Mouse (Mus musculus): ENCODE results near the gene Drc3. TPM values are rescaled to one million over a fixed set of nuclear protein-coding genes. Genes with fewer than 3 reads are reported as not detected.
A peak's percentile ranks its signal among the peaks of the same experiment; 100 is the strongest.

Gene Drc3
- polyA plus RNA-seq, 1 experiment, result 70.2 TPM

DNA sequence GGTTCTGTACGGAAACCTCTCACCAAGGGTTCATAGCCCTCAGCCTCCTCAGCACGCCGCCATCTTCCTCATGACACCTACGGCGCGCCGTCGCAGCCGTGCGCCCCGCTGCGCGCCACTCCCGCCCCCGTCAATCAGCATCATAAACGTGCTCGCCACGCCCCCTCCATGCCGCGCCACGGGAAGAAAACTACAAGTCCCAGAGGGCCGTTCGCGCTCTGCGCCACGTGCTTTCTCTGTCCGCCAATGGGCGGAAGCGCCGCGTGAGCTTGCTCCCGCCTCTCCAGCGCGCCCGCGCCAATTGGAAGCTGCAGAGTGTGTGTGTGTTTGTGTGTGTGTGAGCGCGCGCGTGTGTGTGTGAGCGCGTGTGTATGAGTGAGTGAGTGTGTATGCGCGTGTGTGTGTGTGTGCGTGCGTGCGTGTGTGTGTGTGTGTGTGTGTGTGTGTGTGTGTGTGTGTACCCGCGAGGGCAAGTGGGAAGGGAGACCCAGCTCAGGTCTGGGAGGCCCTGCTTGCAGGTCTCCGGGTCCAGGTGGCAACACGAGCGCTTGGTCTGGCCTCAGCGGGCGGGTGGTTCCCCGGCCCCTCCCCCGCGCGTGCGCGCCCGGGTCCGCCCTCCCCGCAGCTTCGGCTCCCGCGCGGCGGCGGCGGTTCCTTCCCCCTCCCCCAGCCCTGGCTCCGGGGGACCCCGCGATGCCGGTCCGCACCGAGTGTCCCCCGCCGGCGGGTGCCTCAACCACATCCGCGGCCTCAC lies 64.0 kb downstream of the Drc3 start, which contains the start of gene Gid4:
Gid4 (plus strand) TSS at position 183 of the 754 bp plus-strand sequence.
- Histone ChIP-seq H3K4me1 (ENCODE audit: control insufficient read depth, insufficient read depth, low read length) (peaks cover 6% of the 10 kb centered on the region), H3K27me3 (ENCODE audit: control insufficient read depth, insufficient read depth, low read length) (no peaks in the 10 kb centered on the region), H3K27ac (ENCODE audit: control insufficient read depth, insufficient read depth, low read depth, low read length) (peak within 1 kb of the TSS; percentile 96), H3K36me3 (ENCODE audit: control insufficient read depth, insufficient read depth, low read length) (no peaks in the 10 kb centered on the region), H3K4me3 (ENCODE audit: control insufficient read depth, low read depth, low read length) (peak within 1 kb of the TSS; percentile 97)
- TF ChIP-seq POLR2A (IDR thresholded peaks at IDR 0.05; ENCODE audit: control insufficient read depth, low read depth, low read length) (peak; percentile 96), CTCF (IDR thresholded peaks at IDR 0.05; ENCODE audit: control insufficient read depth, insufficient read depth, insufficient replicate concordance, low read depth, low read length) (no peak)

GRCm38 (mm10) chr11:60417717-60418472 lies 64.8 kb downstream of the Drc3 start, which contains the start of gene Atpaf2:
Gene Atpaf2 (minus strand): TSS chr11:60418457.
- no peaks in the 10 kb centered on the region for H3K36me3 ChIP-seq (ENCODE audit: control insufficient read depth, insufficient read depth, low read length)
- H3K4me1 ChIP-seq (ENCODE audit: control insufficient read depth, insufficient read depth, low read length), result peaks cover 6% of the 10 kb centered on the region
- no peak for TF ChIP-seq CTCF (IDR thresholded peaks at IDR 0.05; ENCODE audit: control insufficient read depth, insufficient read depth, insufficient replicate concordance, low read depth, low read length)
- TF ChIP-seq POLR2A (IDR thresholded peaks at IDR 0.05; ENCODE audit: control insufficient read depth, low read depth, low read length), result 0 out of 2 replicates have a peak, but pooled peaks have one; percentile 7

GRCm38 (mm10) chr11:60418473-60418803 lies 65.3 kb downstream of the Drc3 start:
- TF ChIP-seq CTCF (IDR thresholded peaks at IDR 0.05; ENCODE audit: control insufficient read depth, insufficient read depth, insufficient replicate concordance, low read depth, low read length) (no peak), POLR2A (IDR thresholded peaks at IDR 0.05; ENCODE audit: control insufficient read depth, low read depth, low read length) (0 out of 2 replicates have a peak, but pooled peaks have one; percentile 20)
- no peaks in the 10 kb centered on the region for H3K27me3 ChIP-seq (ENCODE audit: control insufficient read depth, insufficient read depth, low read length)
- peak overlapping the region; percentile 96 for H3K27ac ChIP-seq (ENCODE audit: control insufficient read depth, insufficient read depth, low read depth, low read length)

More at GRCm38 (mm10) chr11:60417717-60418472, 64.8 kb downstream of the Drc3 start, which contains the start of gene Atpaf2:
- Histone ChIP-seq H3K27me3 (ENCODE audit: control insufficient read depth, insufficient read depth, low read length) (no peaks in the 10 kb centered on the region), H3K4me3 (ENCODE audit: control insufficient read depth, low read depth, low read length) (peak within 1 kb of the TSS; percentile 97), H3K27ac (ENCODE audit: control insufficient read depth, insufficient read depth, low read depth, low read length) (peak within 1 kb of the TSS; percentile 96)

DNA sequence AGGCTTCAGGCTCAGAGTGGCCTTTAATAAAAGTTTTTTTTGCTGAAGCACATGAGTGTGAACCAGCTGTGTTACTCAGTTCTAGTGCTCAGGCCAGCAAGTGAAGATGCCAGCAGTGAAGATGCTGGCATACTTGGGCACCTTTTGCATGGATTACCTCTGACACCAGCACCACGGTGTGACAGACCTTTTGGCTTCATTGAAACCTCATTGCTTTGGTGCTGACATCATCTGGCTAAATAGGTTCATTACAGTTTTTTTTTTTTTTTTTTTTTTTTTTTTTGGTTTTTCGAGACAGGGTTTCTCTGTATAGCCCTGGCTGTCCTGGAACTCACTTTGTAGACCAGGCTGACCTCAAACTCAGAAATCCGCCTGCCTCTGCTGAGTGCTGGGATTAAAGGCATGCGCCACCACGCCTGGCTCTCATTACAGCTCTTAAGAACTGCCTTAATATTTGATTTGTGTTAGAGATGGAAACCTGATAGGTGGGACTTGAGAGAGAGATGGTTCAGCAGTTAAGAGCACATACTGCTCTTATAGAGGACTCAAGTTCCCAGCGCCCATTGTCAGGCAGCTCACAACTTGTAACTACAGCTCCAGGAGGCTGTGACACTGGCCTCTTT lies 69.0 kb downstream of the Drc3 start:
- no peak for TF ChIP-seq POLR2A (IDR thresholded peaks at IDR 0.05; ENCODE audit: control insufficient read depth, low read depth, low read length)
- TF ChIP-seq CTCF (IDR thresholded peaks at IDR 0.05; ENCODE audit: control insufficient read depth, insufficient read depth, insufficient replicate concordance, low read depth, low read length), result no peak
- Histone ChIP-seq H3K4me3 (ENCODE audit: control insufficient read depth, low read depth, low read length) (no peak overlapping the region), H3K27ac (ENCODE audit: control insufficient read depth, insufficient read depth, low read depth, low read length) (no peak overlapping the region), H3K27me3 (ENCODE audit: control insufficient read depth, insufficient read depth, low read length) (no peaks in the 10 kb centered on the region), H3K36me3 (ENCODE audit: control insufficient read depth, insufficient read depth, low read length) (no peaks in the 10 kb centered on the region; the same call in 1 of the 2 replicates), H3K4me1 (ENCODE audit: control insufficient read depth, insufficient read depth, low read length) (peaks cover 6% of the 10 kb centered on the region)

More at GRCm38 (mm10) chr11:60418473-60418803, 65.3 kb downstream of the Drc3 start:
- H3K36me3 ChIP-seq (ENCODE audit: control insufficient read depth, insufficient read depth, low read length), result no peaks in the 10 kb centered on the region
- peak overlapping the region; percentile 97 for H3K4me3 ChIP-seq (ENCODE audit: control insufficient read depth, low read depth, low read length)
- H3K4me1 ChIP-seq (ENCODE audit: control insufficient read depth, insufficient read depth, low read length), result peaks cover 6% of the 10 kb centered on the region

DNA sequence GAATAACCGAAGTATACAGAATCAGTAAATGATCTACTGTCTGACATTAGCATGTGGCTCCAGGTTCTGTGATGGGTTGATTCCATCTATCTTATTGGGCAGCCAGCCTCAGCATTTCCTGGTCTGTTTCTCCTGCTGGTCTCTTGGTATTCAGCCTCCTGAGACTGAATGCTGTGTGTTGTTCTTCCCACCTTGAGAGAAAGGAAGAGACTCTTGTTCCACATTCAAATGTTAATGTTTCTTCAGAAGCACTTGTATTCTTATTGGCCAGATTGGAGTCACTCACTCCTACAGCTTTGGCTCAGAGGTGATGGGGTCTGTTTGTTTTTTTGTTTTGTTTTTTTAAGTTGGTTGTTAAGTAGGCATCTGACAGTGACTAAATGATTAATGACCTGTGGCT lies 69.9 kb downstream of the Drc3 start:
- H3K4me3 ChIP-seq (ENCODE audit: control insufficient read depth, low read depth, low read length), result no peak overlapping the region
- H3K27me3 ChIP-seq (ENCODE audit: control insufficient read depth, insufficient read depth, low read length), result no peaks in the 10 kb centered on the region
- no peak overlapping the region for H3K27ac ChIP-seq (ENCODE audit: control insufficient read depth, insufficient read depth, low read depth, low read length)
- TF ChIP-seq CTCF (IDR thresholded peaks at IDR 0.05; ENCODE audit: control insufficient read depth, insufficient read depth, insufficient replicate concordance, low read depth, low read length) (no peak), POLR2A (IDR thresholded peaks at IDR 0.05; ENCODE audit: control insufficient read depth, low read depth, low read length) (no peak)
- H3K36me3 ChIP-seq (ENCODE audit: control insufficient read depth, insufficient read depth, low read length), result no peaks in the 10 kb centered on the region; the same call in 1 of the 2 replicates
- H3K4me1 ChIP-seq (ENCODE audit: control insufficient read depth, insufficient read depth, low read length), result peaks cover 6% of the 10 kb centered on the region

DNA sequence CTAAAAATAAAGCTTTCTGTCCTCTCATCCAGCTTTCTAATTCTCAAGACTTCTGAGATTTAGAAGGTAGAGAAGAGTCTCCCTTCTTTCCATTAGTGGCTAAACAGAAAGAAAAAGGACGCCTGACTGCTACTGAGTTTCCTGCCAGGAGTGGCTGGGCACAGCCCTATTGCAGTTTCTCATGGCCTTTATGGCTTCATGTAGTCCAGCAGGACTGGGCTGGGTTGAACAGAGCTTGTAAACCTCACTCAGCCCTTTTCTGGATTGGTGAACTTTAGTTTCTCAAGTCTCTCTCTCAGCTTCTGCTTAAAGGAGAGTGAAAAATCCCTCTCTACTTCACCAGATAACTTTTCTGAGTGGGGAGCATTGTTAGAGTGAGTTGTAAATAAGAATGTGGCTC lies 73.3 kb downstream of the Drc3 start:
- H3K27me3 ChIP-seq (ENCODE audit: control insufficient read depth, insufficient read depth, low read length), result no peaks in the 10 kb centered on the region
- H3K36me3 ChIP-seq (ENCODE audit: control insufficient read depth, insufficient read depth, low read length), result no peaks in the 10 kb centered on the region; the same call in 1 of the 2 replicates
- no peaks in the 10 kb centered on the region for H3K4me1 ChIP-seq (ENCODE audit: control insufficient read depth, insufficient read depth, low read length)
- TF ChIP-seq CTCF (IDR thresholded peaks at IDR 0.05; ENCODE audit: control insufficient read depth, insufficient read depth, insufficient replicate concordance, low read depth, low read length), result no peak
- TF ChIP-seq POLR2A (IDR thresholded peaks at IDR 0.05; ENCODE audit: control insufficient read depth, low read depth, low read length), result no peak
- no peak overlapping the region for H3K27ac ChIP-seq (ENCODE audit: control insufficient read depth, insufficient read depth, low read depth, low read length)
- no peak overlapping the region for H3K4me3 ChIP-seq (ENCODE audit: control insufficient read depth, low read depth, low read length)

All from testis, adult 2 months (tissue).